Mouse (Mus musculus): ENCODE results near the gene Iglon5.
A peak's percentile ranks its signal among the peaks of the same experiment; 100 is the strongest.

The Iglon5 gene

DNA sequence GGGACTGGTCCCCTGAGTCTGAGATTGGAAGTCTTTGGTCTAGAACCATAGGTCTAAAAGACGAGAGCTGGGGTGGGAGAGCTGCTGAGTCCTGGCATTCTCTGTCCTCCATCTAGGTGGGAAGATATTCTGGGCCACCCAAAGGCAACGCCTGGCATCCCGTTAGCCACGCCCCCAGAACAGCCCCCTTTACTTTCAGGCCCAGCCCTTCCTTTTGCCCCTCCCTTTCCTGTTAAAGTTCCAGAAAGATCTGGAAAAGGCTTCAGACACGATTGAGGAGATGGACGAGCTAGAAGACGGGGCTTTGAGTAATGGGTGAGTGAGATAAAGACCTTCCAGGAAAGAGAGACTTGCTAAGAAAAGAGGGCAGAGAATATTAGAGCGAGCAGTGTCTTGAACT is 62.5 kb downstream of the Iglon5 start, which contains the start of gene Lim2:
TSS of gene Lim2 (plus strand) at position 265 of the 400 bp plus-strand sequence.
- DNase-seq (ENCODE audit: low spot score), result no peak

- DNase-seq (ENCODE audit: low spot score), result no peak
Observed at GRCm38 (mm10) chr7:43423991-43424625, 65.8 kb downstream of the Iglon5 start.

- DNase-seq (ENCODE audit: low spot score), result peak; percentile 74
Observed at GRCm38 (mm10) chr7:43422995-43423617, 66.8 kb downstream of the Iglon5 start.

All from T-cell, adult 2 months (primary cell).